Mouse (Mus musculus): ENCODE results near the gene Bmpr1b.
A peak's percentile ranks its signal among the peaks of the same experiment; 100 is the strongest.

Gene Bmpr1b

DNA sequence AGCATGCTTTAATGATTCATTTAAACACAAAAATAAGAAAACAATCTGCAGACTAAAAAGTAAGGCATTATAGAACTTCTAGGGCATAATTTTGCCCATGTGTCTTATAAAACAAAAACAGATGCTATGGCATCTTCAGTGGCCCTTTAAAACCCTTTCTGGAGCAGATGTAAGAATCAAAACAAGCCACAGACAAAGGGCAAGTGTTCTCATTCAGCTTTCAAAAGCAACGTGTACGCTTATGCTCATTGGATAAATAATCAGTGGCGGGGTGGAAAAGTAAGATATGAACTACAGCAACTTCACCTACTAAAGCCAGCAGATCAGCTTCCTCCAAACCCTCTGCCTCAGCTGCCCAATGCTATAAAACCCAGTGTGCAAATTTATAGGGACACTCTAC lies 249.6 kb downstream of the Bmpr1b start:
- no peak for ATAC-seq (ENCODE audit: insufficient number of reproducible peaks, low FRiP score, low TSS enrichment)

DNA sequence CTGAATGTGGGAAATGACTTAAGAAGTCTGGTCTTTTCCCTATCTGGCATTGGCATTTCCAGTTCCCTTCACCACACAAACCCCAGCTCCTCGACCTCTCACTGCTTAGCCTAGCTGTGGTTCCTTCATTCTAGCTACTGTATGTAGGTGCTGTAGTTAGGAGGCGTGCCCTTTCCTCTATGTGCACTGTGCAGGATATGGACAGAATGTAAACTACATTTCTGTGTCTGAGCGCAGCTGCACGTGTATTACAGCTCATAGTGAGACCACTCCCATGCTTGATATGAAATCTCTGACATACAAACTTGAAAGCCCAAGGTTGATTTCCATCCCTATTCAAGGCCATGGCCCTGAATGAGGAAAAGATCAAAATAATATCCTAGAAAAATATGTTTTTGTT lies 252.1 kb downstream of the Bmpr1b start:
- ATAC-seq (ENCODE audit: insufficient number of reproducible peaks, low FRiP score, low TSS enrichment) = no peak

DNA sequence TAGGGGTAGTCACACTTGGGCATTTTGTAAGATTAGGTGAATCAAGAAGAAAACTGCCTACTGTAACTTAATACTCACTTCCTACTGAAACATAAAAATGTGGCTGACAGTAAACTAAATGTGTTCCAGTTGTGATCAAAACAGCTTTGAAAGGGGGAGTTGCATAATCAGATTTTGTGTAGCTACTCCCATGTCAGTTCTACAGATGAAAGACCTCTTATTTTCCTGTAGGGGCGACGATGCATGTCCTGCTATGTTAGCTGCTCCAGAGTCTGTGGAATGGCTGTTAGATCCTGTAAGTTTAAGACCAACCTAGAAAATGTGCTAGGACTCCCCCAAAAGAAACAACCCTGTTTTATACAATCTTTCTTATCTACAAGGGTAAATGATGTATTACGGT lies 253.2 kb downstream of the Bmpr1b start:
- ATAC-seq (ENCODE audit: insufficient number of reproducible peaks, low FRiP score, low TSS enrichment) = no peak

DNA sequence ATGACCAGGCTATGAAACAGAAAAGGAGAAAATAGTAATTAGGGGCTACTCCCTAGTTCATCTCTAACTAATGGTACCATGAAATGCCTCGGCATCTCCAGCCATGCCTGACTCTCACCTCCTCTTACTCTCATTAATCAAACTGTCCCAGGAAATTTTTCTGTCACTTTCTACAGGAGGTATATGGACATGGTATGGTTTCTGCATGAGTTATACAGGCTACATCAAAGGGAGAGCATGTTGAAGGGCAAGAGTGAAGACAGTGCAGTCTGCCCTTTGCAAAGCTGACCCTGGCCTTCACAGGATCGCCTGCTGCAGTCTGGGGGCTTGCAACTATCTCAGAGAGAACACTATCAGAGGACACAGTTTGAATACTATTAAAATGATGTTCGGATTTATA lies 254.6 kb downstream of the Bmpr1b start:
- no peak for ATAC-seq (ENCODE audit: insufficient number of reproducible peaks, low FRiP score, low TSS enrichment)

DNA sequence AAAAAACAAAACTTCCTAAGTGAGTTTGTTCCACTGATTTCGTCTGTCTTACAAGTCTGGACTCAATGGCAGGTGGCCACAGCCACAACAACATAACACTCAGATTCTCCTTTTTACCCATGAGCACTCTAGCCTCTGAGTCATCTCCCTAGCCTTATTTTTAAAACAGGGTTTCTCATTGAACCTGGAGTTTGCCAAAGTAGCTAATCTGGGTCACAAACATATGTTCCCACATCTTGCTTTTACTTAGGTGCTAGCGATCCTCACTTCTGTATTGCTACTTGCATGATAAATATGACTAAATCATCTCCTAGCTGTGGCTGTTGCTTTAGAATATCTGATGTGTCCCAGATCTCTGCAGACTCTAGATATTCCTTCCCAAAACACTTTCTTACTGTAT lies 260.1 kb downstream of the Bmpr1b start:
- no peak for ATAC-seq (ENCODE audit: insufficient number of reproducible peaks, low FRiP score, low TSS enrichment)

DNA sequence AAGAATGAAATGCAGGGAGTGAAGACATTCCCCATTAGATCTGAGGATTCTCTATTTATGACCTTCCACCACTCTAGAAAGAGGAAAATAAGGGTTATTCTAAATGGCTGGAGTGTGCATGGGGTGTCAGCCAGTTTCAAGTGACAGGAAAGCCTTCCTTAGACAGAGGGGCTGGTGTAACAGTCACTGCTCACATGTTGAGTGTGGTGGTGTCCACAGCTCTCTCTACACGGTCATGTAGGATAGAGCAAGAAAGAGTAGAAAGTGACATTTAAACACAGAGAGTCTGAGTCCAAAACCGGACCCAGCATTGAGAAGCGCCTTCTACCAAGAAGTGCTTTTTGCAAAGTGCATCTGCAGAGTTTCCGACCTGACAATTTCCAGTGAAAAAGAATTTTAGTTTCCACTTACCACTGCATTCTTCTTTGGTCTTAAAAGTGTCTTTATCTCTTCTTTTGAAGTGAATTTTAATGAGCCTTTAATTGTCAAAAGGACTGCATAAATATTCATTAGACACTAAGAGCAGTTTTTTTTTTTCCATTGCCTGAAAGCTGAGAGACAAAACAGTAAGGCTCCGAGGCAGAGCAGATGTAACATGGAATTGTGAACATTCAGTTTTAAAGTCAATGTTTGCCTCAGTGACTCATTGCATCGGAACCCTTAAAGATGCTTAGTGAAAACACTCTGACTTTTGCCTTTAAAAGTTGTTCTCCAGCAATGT lies 263.2 kb downstream of the Bmpr1b start:
- ATAC-seq (ENCODE audit: insufficient number of reproducible peaks, low FRiP score, low TSS enrichment) = no peak

DNA sequence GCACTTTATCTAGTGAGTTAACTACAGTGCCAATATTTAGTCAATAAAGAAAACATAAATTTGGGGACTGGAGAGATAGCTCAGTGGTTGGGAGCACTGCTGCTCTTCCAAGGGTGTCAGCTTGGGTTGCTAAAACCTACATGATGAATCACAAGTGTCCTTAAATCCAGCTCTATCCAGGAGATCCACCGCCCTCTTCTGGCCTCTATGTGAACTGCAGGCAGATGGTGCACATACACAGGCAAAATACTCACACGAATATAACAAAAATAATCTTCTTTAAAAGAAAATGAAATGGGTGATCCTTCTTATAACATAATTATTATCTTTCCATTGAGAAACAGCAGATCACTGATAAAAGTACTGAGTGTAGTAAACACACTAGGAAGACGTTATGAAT lies 268.9 kb downstream of the Bmpr1b start:
- ATAC-seq (ENCODE audit: insufficient number of reproducible peaks, low FRiP score, low TSS enrichment) = no peak

DNA sequence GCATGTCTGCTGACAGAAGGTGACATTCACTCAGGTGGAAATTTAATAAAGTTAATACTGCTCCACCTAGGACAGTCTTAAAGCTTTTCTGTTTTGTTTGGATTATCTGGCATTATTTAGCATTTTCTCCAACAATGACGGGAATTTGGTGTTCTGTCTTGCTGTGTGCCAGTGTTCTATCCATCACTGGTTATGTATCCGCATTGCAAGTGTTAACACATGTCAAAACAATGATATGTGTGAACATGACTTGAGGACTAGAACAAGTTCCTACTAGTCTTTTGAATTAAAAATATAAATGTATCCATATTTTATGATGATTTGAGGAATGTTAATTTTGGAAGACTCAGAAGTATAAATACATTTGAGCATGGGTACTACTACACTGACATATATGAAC lies 269.7 kb downstream of the Bmpr1b start:
- no peak for ATAC-seq (ENCODE audit: insufficient number of reproducible peaks, low FRiP score, low TSS enrichment)

DNA sequence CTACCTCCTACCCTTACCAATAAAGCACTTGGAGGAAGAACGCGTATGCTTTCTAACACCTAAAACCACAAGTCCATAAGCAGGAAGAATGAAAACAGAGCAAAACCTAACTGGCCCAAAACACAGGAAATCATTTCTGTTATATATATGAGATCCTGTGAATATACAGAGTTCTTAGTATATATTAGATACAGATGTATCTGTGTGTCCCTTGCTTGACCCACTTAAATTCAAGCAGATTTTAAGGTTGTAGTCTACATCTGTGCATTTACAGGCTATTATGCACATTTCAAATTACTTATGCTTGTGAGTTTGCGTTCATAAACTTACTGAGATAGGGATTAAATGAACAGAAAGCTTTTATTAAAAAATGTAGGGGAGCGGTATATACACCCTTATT lies 271.5 kb downstream of the Bmpr1b start:
- ATAC-seq (ENCODE audit: insufficient number of reproducible peaks, low FRiP score, low TSS enrichment) = no peak

DNA sequence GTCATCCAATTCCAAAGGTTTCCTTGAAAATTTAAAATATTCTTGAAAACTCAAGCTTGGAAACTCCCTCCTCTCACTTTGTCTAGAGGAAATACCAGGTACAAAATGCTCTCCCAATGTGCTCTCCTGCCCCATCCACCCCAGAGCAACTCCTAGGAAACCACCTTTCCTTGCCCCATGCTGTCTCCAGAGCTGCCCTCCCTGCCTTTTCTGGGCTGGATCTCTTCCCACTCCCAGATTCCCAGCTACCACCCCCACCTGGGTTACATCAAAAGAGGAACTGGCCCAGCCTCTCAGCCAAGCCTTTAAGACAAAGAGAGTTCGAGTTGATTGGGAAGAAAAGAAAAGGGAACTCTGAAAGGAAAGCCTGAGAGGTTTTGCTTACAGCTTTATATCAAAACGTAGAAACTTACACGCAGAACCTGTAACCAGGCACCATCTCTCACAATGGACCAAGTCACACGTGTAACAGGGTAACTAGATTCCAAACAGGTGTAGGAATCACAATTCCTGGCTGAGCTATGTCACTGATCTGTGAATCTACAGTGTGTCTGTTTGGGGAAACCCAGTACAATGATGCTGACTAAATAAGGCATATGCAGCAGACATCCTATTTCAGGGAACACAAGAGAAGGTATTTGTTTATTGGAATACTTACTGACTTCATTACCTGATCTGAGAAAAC lies 272.2 kb downstream of the Bmpr1b start:
- ATAC-seq (ENCODE audit: insufficient number of reproducible peaks, low FRiP score, low TSS enrichment) = no peak

DNA sequence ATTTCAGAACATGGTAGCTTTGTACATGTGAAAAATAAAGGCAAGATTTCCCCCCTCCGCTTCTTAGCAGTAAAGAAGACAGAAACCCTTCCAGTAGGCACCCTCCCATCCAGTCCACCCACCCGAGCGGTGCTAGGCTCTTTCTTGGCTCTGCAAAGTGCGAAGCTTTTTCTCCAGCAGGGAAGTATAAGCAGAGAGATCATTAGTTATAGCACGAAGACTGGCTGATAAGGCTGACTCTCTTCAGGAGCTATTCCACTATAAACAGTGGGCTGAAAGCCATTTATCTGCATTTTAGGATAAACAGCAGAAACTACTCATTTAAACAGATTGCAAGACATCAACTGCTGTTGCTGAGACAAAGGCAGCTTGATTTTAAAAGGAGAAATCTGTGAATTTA lies 274.1 kb downstream of the Bmpr1b start:
- no peak for ATAC-seq (ENCODE audit: insufficient number of reproducible peaks, low FRiP score, low TSS enrichment)

DNA sequence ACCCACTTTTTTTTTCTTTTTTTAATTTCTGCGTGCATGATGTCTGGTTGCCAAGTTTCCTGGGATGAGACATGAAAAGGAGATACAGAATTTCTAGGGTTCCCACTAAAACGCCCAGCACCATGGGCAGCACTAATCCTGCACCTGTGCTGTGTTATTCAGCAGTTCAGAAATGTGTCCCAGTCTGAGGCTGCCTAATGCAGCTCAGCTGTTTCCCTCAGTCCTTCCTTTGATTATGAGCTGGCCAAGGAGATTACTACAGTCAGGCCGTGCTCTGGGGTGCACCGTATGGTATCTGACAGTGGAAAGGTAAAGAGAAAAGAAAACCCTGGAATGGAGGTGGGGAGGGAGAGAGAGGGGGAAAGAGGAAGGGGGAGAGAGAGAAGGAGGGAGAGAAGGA lies 278.6 kb downstream of the Bmpr1b start:
- ATAC-seq (ENCODE audit: insufficient number of reproducible peaks, low FRiP score, low TSS enrichment) = no peak

DNA sequence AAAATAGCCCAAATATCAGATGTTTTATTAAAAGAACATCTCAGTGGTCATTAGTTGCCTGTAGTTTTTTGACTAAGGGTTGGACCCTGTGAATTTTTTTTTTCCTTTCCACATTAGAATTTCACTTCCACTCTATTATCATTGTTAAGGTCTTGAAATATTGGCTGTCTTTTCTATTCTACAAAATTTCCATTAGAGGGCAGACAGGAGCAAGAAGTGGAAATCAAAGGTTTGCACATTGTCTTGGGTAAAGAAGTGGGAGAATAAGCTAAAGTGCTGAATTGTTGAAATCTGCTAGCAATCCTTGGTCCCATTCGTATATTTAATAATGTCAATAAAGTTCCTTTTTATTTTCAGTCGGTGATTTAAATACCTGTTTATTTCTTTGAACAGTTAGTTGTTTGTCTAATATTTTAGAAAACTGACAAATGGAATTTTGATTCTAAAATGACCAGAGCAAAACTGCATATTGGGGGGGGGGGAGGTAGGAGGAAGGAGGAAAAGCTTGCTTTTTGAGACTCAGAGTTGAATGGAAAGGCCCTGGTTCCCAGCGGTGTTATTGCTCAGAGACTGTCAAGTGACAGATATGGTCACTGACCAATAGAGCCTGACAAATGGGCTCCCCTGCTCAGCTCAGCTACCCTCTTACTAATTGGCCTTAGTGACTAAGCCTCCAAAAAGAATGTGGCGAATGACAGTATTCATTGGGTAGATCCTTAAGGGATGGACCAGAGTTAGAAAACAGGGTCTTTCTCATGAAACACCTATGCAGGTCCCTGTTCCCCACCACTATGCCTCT lies 281.6 kb downstream of the Bmpr1b start:
- no peak for ATAC-seq (ENCODE audit: insufficient number of reproducible peaks, low FRiP score, low TSS enrichment)

DNA sequence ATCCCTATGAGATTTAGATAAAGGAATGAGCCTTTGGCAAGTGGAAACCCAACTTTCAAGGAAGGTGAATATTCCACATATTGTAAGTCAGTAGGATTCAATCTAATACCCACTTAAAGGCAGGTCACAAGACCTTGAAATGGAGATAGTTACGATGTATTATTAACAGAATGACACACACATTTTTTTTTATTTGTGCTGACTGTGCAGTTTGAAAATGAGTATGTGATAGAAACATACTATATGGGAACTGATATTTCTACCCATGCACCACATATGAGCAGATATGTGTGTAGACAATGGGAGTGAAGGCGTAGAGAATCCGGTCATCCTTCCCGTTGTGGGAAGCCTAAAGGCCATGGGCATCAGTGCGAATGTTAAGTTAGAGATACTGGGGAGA lies 285.0 kb downstream of the Bmpr1b start:
- ATAC-seq (ENCODE audit: insufficient number of reproducible peaks, low FRiP score, low TSS enrichment) = no peak

DNA sequence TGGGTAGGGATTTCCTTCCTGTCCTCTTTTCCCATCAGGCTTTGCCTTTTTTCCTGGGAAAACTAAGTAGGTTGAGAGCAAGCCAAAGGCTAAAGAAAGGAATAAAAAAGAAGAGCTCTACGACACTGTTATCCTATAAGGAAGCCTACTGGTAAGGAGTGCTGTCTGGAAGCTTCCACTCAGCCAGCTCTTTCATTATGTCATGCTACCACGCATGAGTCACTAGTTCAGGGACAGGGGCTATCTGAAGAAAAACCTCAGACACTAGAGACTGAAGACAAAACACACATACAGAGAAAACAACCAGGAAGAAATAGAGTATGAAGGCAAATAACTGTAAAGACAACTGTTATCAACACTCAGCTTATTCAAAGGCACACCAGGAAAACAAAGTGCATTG lies 286.7 kb downstream of the Bmpr1b start:
- ATAC-seq (ENCODE audit: insufficient number of reproducible peaks, low FRiP score, low TSS enrichment) = no peak

DNA sequence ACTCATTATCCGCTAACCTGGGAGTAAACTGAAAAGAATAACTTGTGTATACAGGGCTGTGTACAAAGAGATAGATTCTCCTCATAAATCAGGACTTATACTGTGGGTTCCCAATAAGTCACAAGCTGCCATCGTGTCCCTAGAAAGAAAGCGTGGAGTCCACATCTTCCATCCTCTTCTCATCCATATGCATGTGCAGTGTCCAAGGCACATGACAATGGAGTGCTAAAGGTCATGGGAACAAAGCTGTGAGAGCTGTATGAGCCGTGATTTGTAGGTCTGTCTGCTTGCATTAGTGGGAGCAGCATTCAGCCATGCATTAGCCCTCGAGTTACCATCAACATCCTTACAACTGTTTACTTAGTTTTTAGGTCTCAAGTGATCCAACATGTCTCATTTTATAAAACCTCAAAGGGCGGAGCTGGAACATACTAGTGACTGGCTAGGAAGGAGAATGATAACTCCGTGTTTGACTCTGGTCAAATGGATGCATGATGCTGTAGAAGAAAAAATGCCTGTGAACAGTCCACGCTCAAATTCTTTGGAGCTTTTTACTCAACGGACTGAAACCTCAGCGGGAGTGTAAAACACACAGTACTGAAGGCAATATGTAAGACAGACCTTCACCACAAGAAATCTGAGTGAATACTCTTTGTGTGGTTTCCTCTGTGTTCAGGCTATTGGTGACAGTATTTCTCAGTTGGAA lies 296.7 kb downstream of the Bmpr1b start:
- no peak for ATAC-seq (ENCODE audit: insufficient number of reproducible peaks, low FRiP score, low TSS enrichment)

DNA sequence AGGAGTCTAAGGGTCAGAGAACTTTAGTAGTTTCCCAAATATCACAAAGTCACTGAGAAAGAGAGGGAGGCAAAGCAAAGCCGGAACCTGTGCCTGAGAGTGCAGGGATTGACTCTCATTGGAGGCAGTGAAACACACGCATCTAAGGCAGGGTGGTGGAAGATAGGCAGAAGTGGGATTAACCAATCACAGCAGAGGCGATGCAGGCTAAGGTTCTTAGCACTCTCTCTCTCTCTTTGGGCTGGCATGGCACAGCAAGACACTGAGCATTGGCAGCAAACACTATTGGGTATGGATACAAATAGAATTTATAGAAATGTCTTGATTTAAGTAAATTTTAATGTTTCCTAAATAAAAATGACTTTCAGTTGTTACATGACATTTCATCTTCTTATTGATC lies 297.4 kb downstream of the Bmpr1b start:
- no peak for ATAC-seq (ENCODE audit: insufficient number of reproducible peaks, low FRiP score, low TSS enrichment)

DNA sequence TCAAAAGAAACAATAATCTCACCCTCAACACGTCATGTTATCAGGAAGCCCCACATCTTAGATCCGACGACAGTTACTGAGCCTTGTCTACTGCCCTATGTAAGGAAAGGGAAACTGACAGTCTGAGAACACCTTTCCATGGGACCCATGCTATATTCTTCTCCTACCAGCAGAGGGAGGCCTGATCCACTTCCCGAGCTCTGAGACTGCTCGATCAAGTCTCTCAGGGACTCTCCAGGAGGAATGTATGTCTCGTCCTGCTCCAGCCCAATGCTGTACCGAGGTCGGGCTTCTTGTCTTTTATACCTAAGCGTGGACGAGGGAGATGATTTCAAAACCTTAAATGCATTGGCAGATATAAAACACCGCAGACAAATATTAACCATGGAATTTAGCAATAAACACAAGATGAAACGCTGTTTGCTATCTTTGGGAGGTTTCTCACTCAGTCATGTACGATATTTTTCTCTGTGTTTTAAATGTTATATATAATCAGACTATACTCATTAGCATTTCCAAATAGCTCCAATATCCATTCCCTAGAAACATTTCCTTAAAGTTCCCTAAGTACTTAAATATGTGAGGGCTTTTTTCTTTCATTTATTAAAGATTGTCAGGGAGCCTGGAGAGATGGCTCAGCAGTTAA lies 306.3 kb downstream of the Bmpr1b start:
- ATAC-seq (ENCODE audit: insufficient number of reproducible peaks, low FRiP score, low TSS enrichment) = peak; percentile 92

DNA sequence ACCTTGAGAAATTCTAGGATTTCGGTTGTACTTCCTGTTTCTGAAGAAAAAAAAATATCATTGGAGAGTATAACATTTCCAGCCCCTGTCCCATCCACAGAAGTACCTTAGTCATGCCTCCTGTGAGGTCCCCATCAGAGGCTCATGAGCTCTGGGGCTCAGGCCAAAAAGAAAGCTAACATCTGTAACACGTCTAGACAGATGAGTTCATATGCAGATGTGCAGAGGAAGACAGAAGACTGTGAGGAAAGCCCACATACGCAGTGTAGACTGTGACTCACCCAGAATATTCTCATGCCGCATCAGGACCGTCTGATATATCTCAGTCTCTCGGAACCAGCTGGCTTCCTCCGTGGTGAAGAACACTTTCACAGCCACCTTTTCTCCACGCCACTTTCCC lies 312.1 kb downstream of the Bmpr1b start:
- no peak for ATAC-seq (ENCODE audit: insufficient number of reproducible peaks, low FRiP score, low TSS enrichment)

DNA sequence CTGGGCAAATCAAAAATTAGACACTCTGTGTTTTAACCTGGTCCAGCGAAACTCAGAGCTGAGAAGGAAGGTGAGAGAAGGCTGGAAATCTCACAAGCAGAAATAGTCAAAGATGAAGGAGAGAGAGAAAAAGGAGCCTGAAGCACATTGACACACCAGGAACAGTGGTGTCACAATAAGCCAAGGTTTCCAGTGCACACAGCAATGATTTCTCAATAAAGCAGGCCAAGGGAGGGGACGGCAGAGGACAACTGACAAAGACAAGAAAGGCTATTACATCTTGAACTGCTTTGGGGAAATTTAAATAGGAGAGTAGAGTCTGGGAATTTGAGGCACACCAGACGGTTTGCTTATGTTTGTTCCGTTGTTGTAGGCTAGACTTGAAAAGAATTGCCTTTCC lies 314.9 kb downstream of the Bmpr1b start:
- no peak for ATAC-seq (ENCODE audit: insufficient number of reproducible peaks, low FRiP score, low TSS enrichment)
